34 mouse cellular contexts compared by ENCODE assay signal in the genomic region with DNA sequence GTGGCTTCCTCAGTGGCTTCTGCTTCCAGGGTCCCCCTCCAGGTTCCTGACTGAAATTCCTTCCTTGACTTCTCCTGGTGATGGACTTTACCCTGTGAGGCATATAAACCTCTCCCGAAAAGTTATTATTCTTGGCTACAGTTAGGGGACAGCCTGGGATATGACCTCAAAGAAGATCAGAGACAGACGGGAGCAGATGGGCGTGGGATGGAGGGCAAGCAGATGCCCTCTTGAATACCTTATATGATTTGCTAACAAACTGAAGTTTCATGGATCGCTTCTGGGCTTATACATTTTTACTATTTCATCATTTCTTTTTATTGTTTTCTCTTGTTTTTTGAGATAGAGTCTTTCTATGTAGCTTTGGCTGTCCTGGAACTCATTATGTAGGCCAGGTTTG.
"Had no signal": no experiment of that assay in that cellular context is flagged by ENCODE, and none has a peak within 500 bp of the region (broad histone marks: within the 10 kb centered on the region; RNA-seq: fewer than 3 reads in every experiment).

No protein-coding gene starts in this region.

- H3K4me3 ChIP-seq: heart, embryonic 12.5 days; heart, embryonic 13.5 days; heart, embryonic 15.5 days; hindbrain, embryonic 10.5 days; hindbrain, embryonic 12.5 days; hindbrain, embryonic 13.5 days; hindbrain, embryonic 15.5 days; intestine, embryonic 15.5 days; kidney, embryonic 15.5 days; layer of hippocampus, adult 2 months; left cerebral cortex, adult 2 months had no signal

- H3K9me3 ChIP-seq: heart, embryonic 12.5 days; heart, embryonic 13.5 days; heart, embryonic 15.5 days; hindbrain, embryonic 10.5 days; hindbrain, embryonic 12.5 days; hindbrain, embryonic 13.5 days; hindbrain, embryonic 15.5 days; intestine, embryonic 15.5 days; kidney, embryonic 15.5 days had no signal

- H3K36me3 ChIP-seq: hindbrain, embryonic 15.5 days had no signal

- DNase-seq: heart, postnatal 10 days; heart, postnatal 14 days; heart, postnatal 36 days; heart, postnatal 4 days; kidney, adult 11 months; kidney, adult 18-20 months; kidney, adult 2 months; kidney, adult 8-10 months; kidney, adult 9 months; kidney, postnatal 10 days; kidney, postnatal 14 days; kidney, postnatal 36 days; kidney, postnatal 4 days; layer of hippocampus, adult 9-11 months; layer of hippocampus, postnatal 36 days had no signal

- ATAC-seq: hindbrain, embryonic 16.5 days; hindbrain, postnatal 0 days; inflammation-experienced regulatory T-cells, adult 6 months; intestine, embryonic 15.5 days; intestine, embryonic 16.5 days; intestine, postnatal 0 days had no signal

- H3K27me3 ChIP-seq: heart, embryonic 12.5 days; heart, embryonic 13.5 days; heart, embryonic 15.5 days; hindbrain, embryonic 12.5 days; hindbrain, embryonic 13.5 days; hindbrain, embryonic 15.5 days; intestine, embryonic 15.5 days; kidney, embryonic 15.5 days had no signal

- H3K4me1 ChIP-seq: heart, embryonic 12.5 days; heart, embryonic 15.5 days; hindbrain, embryonic 10.5 days; hindbrain, embryonic 12.5 days; hindbrain, embryonic 13.5 days; hindbrain, embryonic 15.5 days; intestine, embryonic 15.5 days; kidney, embryonic 15.5 days had no signal

- H3K27ac ChIP-seq: heart, embryonic 13.5 days; heart, embryonic 15.5 days; hindbrain, embryonic 10.5 days; hindbrain, embryonic 12.5 days; hindbrain, embryonic 13.5 days; hindbrain, embryonic 14.5 days; hindbrain, embryonic 15.5 days; hindbrain, postnatal 0 days; intestine, embryonic 15.5 days; kidney, embryonic 15.5 days; kidney, postnatal 0 days; layer of hippocampus, adult 2 months; left cerebral cortex, adult 2 months had no signal

- H3K4me2 ChIP-seq: heart, embryonic 11.5 days; heart, embryonic 12.5 days; heart, embryonic 13.5 days; heart, embryonic 15.5 days; hindbrain, embryonic 12.5 days; hindbrain, embryonic 13.5 days; hindbrain, embryonic 14.5 days; hindbrain, embryonic 15.5 days; intestine, embryonic 15.5 days; kidney, embryonic 15.5 days had no signal

- H3K9ac ChIP-seq: heart, embryonic 12.5 days; heart, embryonic 13.5 days; heart, embryonic 15.5 days; hindbrain, embryonic 12.5 days; hindbrain, embryonic 13.5 days; hindbrain, embryonic 14.5 days; hindbrain, embryonic 15.5 days; intestine, embryonic 15.5 days; kidney, embryonic 15.5 days had no signal
